Mouse (Mus musculus): ENCODE data around the gene Nars2.

The Nars2 gene

GRCm38 (mm10) chr7:96971027-96971996 is 20.0 kb downstream of the Nars2 start:
- no peak for DNase-seq (ENCODE audit: low spot score in 2 of 2)

GRCm38 (mm10) chr7:96972138-96972904 is 21.0 kb downstream of the Nars2 start:
- no peak for DNase-seq (ENCODE audit: low spot score in 2 of 2)

GRCm38 (mm10) chr7:96975914-96976313 is 24.6 kb downstream of the Nars2 start:
- no peak for DNase-seq (ENCODE audit: low spot score in 2 of 2)

- no peak for DNase-seq (ENCODE audit: low spot score in 2 of 2)
Observed at GRCm38 (mm10) chr7:96977209-96977608, 25.9 kb downstream of the Nars2 start.

- DNase-seq (ENCODE audit: low spot score in 2 of 2) = no peak
Observed at GRCm38 (mm10) chr7:96981366-96981765, 30.1 kb downstream of the Nars2 start.

- DNase-seq (ENCODE audit: low spot score in 2 of 2) = no peak
Observed at GRCm38 (mm10) chr7:96983660-96984347, 32.5 kb downstream of the Nars2 start.

GRCm38 (mm10) chr7:96985798-96986197 is 34.5 kb downstream of the Nars2 start:
- DNase-seq (ENCODE audit: low spot score in 2 of 2) = no peak

- DNase-seq (ENCODE audit: low spot score in 2 of 2) = no peak
Observed at GRCm38 (mm10) chr7:96986795-96987445, 35.6 kb downstream of the Nars2 start.

GRCm38 (mm10) chr7:96987676-96988075 is 36.4 kb downstream of the Nars2 start:
- DNase-seq (ENCODE audit: low spot score in 2 of 2) = no peak

GRCm38 (mm10) chr7:97012956-97013355 is 61.7 kb downstream of the Nars2 start:
- DNase-seq (ENCODE audit: low spot score in 2 of 2) = no peak

- no peak for DNase-seq (ENCODE audit: low spot score in 2 of 2)
Observed at GRCm38 (mm10) chr7:97018005-97018404, 66.7 kb downstream of the Nars2 start.

GRCm38 (mm10) chr7:97018418-97018817 is 67.1 kb downstream of the Nars2 start:
- no peak for DNase-seq (ENCODE audit: low spot score in 2 of 2)

GRCm38 (mm10) chr7:97019303-97019702 is 68.0 kb downstream of the Nars2 start:
- no peak for DNase-seq (ENCODE audit: low spot score in 2 of 2)

- DNase-seq (ENCODE audit: low spot score in 2 of 2) = no peak
Observed at GRCm38 (mm10) chr7:97026772-97027358, 75.6 kb downstream of the Nars2 start.

- DNase-seq (ENCODE audit: low spot score in 2 of 2) = no peak
Observed at GRCm38 (mm10) chr7:97029151-97029550, 77.8 kb downstream of the Nars2 start.

- no peak for DNase-seq (ENCODE audit: low spot score in 2 of 2)
Observed at GRCm38 (mm10) chr7:97032412-97032811, 81.1 kb downstream of the Nars2 start.

- DNase-seq (ENCODE audit: low spot score in 2 of 2) = no peak
Observed at GRCm38 (mm10) chr7:97039641-97040040, 88.3 kb downstream of the Nars2 start.

- DNase-seq (ENCODE audit: low spot score in 2 of 2) = no peak
Observed at GRCm38 (mm10) chr7:97041868-97042449, 90.7 kb downstream of the Nars2 start.

- DNase-seq (ENCODE audit: low spot score in 2 of 2) = no peak
Observed at GRCm38 (mm10) chr7:97042981-97043380, 91.7 kb downstream of the Nars2 start.

GRCm38 (mm10) chr7:97060966-97061365 is 109.7 kb downstream of the Nars2 start:
- no peak for DNase-seq (ENCODE audit: low spot score in 2 of 2)

- DNase-seq (ENCODE audit: low spot score in 2 of 2) = no peak
Observed at GRCm38 (mm10) chr7:97071512-97071911, 120.2 kb downstream of the Nars2 start.

All from urinary bladder, postnatal 36 days (tissue).